Mouse (Mus musculus) heart, postnatal 0 days (tissue): ENCODE results near the gene Ywhag.

ENCODE experiments used
- CTCF ChIP-seq: IDR thresholded peaks from 2 replicates; pipeline ENCODE4 v1.5.1; 2016; ENCODE audit warnings: antibody characterized with exemption, control low read depth, low read depth
- EP300 ChIP-seq: IDR thresholded peaks from 2 replicates; pipeline ENCODE4 v1.6.1; 2016; ENCODE audit warnings: antibody characterized with exemption, low read depth

DNA sequence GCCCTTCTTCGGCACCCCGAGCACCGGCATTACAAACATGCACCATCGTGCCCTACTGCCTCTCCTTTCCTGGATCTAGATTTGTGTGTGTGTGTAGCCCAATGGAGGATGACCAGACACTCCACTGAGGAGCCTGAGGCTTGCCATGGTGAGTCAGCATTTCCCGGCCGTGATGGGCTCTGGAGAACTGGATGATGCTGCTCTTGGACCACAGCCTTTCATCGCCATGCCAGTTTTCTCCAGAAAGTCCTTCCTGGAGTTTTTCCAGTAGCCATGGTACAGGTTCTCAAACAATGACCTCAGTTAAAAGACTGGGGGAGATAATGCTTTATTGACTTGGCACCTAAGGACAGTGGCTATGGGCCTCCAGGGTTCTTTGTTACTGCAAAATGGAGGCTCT, 25.5 kb upstream of the Ywhag start:
- TF ChIP-seq CTCF (no peak), EP300 (no peak)
